Mouse (Mus musculus): ENCODE data around the gene Rap1b.

DNA sequence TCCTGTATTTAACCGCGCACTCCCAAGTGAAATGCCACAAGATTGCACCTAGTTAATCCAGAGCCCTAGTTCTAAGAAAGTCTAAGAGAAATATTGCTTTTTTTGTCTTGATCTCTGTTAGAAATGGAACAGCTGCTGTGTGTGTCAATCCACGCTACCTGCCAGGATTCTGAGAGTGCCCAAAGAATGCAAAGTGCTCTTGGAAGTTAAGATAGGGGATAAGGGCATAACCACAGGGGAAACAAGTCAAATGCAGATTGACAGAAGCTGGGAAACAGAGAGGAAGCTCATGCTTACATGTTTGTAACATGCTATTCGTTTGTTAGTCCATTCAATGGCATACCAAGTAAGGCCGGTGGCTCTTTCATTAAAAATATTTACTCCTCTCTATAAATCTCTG lies 38.9 kb upstream of the Rap1b start:
- TF ChIP-seq GATA1 (IDR thresholded peaks at IDR 0.05; ENCODE audit: borderline replicate concordance, low read length) (no peak), FLI1 (IDR thresholded peaks at IDR 0.05; ENCODE audit: low read length) (no peak)

Data from megakaryocyte, embryonic 14.5 days (primary cell).